Mouse (Mus musculus): Measurements from ENCODE around the gene Nanos1. TPM values are rescaled to one million over a fixed set of nuclear protein-coding genes. Genes with fewer than 3 reads are reported as not detected.

The Nanos1 gene
- 10 to 100 TPM; 22.8 to 23.6 TPM for total RNA-seq (2021)
- long read RNA-seq, experiment 1, transcript Nanos1-201 (1 exons, 3,928 nt) = major isoform, 20 of 20 reads
- long read RNA-seq, experiment 1, partial matches to known transcripts = 0 of 20 reads
- long read RNA-seq, experiment 1, other reads (novel, unspliced or antisense) = 0 of 20 reads
- long read RNA-seq, experiment 2, transcript Nanos1-201 (1 exons, 3,928 nt) = major isoform, 23 of 23 reads
- long read RNA-seq, experiment 2, partial matches to known transcripts = 0 of 23 reads
- long read RNA-seq, experiment 2, other reads (novel, unspliced or antisense) = 0 of 23 reads

- DNase-seq (ENCODE audit: low spot score in 2 of 2) = peak; percentile 90 to 93
- intact Hi-C loops (cut with DNase I) = loop anchor here (5.0 kb wide), 1 partner anchor 173 kb away; the partner anchor contains the start of gene Cacul1
Measured at GRCm38 (mm10) chr19:60755438-60756191, at the start of gene Nanos1. Gene Nanos1 (plus strand): TSS chr19:60755987.

DNA sequence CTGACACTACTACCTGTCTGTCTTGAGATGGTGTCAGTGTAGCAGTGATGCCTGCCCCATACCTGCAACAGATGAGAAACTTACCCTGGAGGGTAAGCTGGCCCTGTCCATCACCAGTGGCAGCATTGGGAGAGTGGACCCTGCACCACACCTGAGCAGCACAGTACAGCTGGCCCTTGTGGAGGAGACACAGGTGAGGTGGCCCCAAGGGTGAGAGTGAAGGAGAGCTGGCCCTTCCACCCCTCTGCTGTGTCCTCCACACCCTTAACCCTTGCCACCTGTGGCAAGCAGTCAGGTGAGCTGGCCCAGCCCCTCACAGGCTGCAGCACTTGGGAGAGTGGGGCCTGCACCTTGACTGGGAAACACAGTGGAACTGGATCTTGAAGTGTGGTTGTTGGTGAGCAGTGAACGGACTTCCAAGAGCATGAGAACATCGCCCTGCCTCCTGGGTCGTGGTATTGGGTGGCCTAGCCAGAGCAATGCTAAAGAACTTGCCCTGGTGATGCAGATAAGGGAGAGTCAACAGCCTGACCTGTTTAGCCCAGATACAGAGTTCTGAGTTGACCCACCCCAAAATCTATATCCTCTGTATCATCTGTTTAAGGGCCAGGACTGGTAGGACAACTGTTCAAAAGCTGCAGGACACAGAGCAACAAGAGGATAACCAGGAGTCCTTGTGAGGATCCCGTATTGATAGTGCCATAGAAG lies 46.4 kb upstream of the Nanos1 start:
- no peak for DNase-seq (ENCODE audit: low spot score in 2 of 2)
- intact Hi-C loops (cut with DNase I) = no loop called here

DNA sequence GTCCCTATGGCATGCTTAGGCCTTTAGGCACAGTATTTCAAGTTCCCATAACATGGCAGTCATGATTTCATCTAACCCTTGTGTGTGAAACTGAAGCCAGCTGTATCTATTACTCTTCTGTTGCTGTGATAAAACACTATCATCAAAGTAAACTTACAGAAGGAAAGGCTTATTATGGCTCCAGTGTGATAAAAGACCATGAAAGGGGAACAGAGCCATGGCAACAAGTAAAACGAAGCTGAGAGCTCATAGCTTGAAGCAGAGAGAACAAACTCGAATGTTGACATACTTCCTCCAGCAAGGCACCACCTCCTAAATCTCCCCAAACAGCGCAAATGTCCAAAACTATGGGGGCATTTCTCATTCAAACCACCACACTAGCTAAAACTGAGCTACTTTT lies 45.6 kb upstream of the Nanos1 start:
- DNase-seq (ENCODE audit: low spot score in 2 of 2) = no peak
- intact Hi-C loops (cut with DNase I) = no loop called here

GRCm38 (mm10) chr19:60712577-60712976 lies 43.2 kb upstream of the Nanos1 start:
- intact Hi-C loops (cut with DNase I) = no loop called here
- DNase-seq (ENCODE audit: low spot score in 2 of 2) = no peak

- intact Hi-C loops (cut with DNase I) = no loop called here
- DNase-seq (ENCODE audit: low spot score in 2 of 2) = no peak
Measured at GRCm38 (mm10) chr19:60716381-60716780, 39.4 kb upstream of the Nanos1 start.

DNA sequence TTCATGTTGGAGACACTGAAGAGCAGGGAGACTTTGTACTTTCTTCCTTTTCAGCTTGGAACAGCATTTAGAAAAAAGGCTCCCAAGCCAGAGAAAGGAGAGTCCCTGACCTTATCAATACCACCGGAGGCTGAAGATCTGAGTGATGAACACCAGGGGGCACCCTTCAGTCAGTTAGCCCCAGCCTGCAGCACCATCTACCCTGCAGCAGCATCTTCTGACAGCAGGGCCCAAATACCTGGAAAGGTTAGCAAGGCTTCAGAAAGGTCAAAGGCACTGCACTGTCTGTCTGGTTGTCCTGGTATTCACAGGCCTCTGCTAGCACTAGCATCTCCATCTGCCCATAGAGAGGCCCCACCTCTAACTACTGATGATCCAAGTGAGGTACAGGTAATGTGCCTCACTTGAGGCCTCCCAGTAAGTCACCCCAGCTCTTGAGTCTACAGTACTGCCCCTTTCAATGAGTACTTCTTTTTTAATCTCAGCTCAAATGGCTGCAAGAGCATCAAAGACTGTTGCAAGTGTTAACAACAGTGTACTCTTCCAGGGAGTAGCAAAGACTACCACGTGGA lies 25.4 kb upstream of the Nanos1 start:
- peak in 1 of 2 experiments; percentile 22 for DNase-seq (ENCODE audit: low spot score in 2 of 2)
- intact Hi-C loops (cut with DNase I) = no loop called here

DNA sequence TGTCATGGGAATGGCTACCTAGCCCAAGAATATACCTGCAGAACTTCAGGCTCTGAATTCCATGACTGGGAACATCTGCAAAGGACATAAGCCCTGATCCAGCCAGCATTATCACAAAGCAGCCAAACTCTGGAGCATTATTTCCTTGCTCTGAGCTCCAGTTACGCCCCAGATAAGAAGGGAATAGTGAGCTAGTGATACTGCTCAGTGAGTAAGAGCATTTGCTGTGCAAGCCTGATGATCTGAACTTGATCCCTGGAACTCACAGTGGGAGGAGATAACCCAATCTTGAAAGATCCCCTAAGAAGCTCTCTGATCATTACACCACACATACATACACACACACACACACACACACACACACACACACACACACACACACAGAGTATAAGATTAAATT lies 24.5 kb upstream of the Nanos1 start:
- intact Hi-C loops (cut with DNase I) = no loop called here
- no peak for DNase-seq (ENCODE audit: low spot score in 2 of 2)

GRCm38 (mm10) chr19:60731966-60732365 lies 23.8 kb upstream of the Nanos1 start:
- DNase-seq (ENCODE audit: low spot score in 2 of 2) = no peak
- intact Hi-C loops (cut with DNase I) = no loop called here

DNA sequence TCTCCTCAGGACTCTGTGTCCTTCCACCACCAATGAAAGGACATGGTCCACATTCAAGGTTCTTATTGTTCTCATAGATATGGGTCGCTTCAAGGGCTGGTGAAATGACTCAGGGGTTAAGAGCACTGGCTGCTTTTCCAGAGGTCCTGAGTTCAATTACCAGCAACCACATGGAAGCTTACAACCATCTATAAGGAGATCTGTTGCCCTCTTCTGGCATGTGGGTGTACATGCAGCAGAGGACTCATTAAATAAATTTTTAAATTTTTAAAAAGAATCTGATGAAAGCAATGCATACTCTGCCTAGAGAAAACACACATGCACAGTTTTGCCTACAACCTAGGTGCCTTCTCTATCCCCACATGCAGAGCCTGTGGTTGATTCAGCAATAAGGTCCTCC lies 15.2 kb upstream of the Nanos1 start:
- DNase-seq (ENCODE audit: low spot score in 2 of 2) = no peak
- intact Hi-C loops (cut with DNase I) = no loop called here

- no peak for DNase-seq (ENCODE audit: low spot score in 2 of 2)
- intact Hi-C loops (cut with DNase I) = no loop called here
Measured at GRCm38 (mm10) chr19:60743767-60744547, 11.8 kb upstream of the Nanos1 start.

GRCm38 (mm10) chr19:60747801-60748200 lies 8.0 kb upstream of the Nanos1 start:
- no peak for DNase-seq (ENCODE audit: low spot score in 2 of 2)
- intact Hi-C loops (cut with DNase I) = no loop called here

DNA sequence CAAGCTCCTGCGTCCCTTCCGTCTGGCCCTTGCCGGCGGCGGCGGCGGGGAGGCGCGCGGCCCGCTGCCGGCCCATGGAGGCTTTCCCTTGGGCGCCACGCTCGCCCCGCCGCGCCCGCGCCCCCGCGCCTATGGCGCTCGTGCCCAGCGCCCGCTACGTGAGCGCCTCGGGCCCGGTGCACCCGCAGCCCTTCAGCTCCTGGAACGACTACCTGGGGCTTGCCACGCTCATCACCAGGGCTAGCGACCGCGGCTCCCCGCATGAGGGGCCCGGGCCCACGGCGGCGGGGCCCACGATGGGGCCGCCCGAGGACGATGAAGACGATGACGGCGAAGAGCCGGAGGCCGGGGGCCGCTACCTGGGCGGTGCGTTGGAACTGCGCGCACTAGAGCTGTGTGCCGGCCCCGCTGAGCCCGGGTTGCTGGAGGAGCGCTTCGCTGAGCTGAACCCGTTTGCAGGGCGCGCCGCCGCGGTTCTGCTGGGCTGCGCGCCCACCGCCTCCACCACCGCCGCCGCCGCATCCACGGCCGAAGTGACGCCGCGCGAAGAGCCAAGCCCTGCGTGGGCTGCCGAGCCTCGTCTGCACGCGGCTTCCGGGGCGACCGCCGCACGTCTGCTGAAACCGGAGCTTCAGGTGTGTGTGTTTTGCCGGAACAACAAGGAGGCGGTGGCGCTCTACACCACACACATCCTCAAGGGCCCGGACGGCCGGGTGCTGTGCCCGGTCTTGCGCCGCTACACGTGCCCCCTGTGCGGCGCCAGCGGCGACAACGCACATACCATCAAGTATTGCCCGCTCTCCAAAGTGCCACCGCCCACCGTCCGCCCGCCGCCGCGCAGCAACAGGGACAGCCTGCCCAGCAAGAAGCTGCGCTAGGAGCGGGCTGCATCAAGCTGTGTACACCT lies 658 bp downstream of the Nanos1 start:
- intact Hi-C loops (cut with DNase I) = loop anchor here (5.0 kb wide), 1 partner anchor 174 kb away; the partner anchor contains the start of gene Cacul1
- peak; percentile 64 to 65 for DNase-seq (ENCODE audit: low spot score in 2 of 2)

GRCm38 (mm10) chr19:60757099-60757785 lies 1.5 kb downstream of the Nanos1 start:
- intact Hi-C loops (cut with DNase I) = loop anchor here (5.0 kb wide), 1 partner anchor 175 kb away; the partner anchor contains the start of gene Cacul1
- no peak for DNase-seq (ENCODE audit: low spot score in 2 of 2)

DNA sequence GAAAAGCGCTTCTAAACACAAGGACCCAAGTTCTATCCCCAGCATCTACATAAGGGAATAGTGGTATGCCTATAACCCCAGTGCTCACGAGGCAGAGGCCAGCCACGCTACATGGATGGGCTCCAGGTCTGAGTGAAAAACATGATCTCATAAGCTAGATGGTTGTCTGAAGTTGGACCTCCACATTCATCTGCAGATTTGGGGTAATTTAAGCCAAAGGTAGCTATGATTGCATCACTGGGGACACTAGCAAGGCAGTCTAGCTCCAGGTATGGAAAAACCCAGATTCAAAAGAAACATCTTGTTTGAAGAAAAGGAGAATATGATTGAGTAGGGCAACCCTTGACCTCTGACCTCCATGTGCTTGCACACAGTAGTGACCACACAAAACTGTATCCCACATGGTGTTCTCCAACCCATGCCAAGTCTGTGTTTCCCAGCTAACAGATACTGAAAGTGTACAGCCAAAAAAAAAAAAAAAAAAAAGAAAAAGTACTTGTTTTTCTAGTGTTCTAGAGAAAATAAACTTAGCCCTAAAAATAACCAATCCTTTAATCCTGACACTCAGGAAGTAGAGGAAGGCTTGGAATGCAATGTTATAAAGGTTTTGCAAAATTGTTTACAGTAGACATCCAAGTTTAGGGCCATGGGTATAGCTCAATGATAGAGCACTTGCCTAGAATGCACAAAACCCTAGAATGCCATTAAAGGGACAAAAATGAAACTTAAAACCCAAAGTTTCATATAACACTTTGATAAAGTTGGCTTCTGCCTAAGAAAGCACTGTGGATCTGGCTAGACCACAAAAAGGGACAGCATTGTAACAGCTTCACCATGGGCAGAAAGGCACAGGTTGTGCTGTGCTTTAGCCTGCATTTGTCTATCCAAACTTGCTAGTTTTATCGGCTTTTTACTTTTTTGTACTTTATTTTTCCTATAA lies 3.4 kb downstream of the Nanos1 start:
- DNase-seq (ENCODE audit: low spot score in 2 of 2) = no peak
- intact Hi-C loops (cut with DNase I) = loop anchor here (5.0 kb wide), 1 partner anchor 177 kb away; the partner anchor contains the start of gene Cacul1

- intact Hi-C loops (cut with DNase I) = no loop called here
Measured at GRCm38 (mm10) chr19:60773366-60773765, 17.6 kb downstream of the Nanos1 start.

GRCm38 (mm10) chr19:60782034-60782433 lies 26.2 kb downstream of the Nanos1 start:
- DNase-seq (ENCODE audit: low spot score in 2 of 2) = no peak
- intact Hi-C loops (cut with DNase I) = no loop called here

More at GRCm38 (mm10) chr19:60773366-60773765, 17.6 kb downstream of the Nanos1 start:
- DNase-seq (ENCODE audit: low spot score in 2 of 2) = no peak
